Mouse (Mus musculus) hindbrain, embryonic 11.5 days (tissue): ENCODE measurements around the gene Cldn4. TPM values are rescaled to one million over a fixed set of nuclear protein-coding genes. Genes with fewer than 3 reads are reported as not detected.
"Not testable (repeated sequence)": the region's sequence is repeated elsewhere in the genome, so short reads cannot be mapped to it uniquely, and the experiment has no call there.

Experiments used
- ATAC-seq: fragments of 200-750 bp; cut with Nextera tagmentation; 2 replicates; pipeline ENCODE4 v1.8.0; 2017; ENCODE audit warnings: mild to moderate bottlenecking, moderate TSS enrichment, moderate library complexity; ENCODE audit not compliant: low FRiP score
- DNase-seq: peaks from one replicate; pipeline ENCODE4 v3.0.0-alpha.2; 2015; ENCODE audit warnings: low spot score
- H3K27ac ChIP-seq: fragments of 300-500 bp; sonication (generic); 2 replicates; pipeline ENCODE4 v1.5.1; 2014; ENCODE audit warnings: mild to moderate bottlenecking, low read depth, low read length
- H3K27me3 ChIP-seq: fragments of 300-500 bp; sonication (generic); 2 replicates; pipeline ENCODE4 v1.6.1; 2014; ENCODE audit warnings: mild to moderate bottlenecking, low read length, moderate library complexity, mixed read lengths; ENCODE audit not compliant: control insufficient read depth, insufficient read depth
- H3K36me3 ChIP-seq: fragments of 300-500 bp; sonication (generic); 2 replicates; pipeline ENCODE4 v1.6.1; 2014; ENCODE audit warnings: mild to moderate bottlenecking, low read length, moderate library complexity, mixed read lengths; ENCODE audit not compliant: control insufficient read depth, insufficient read depth
- H3K4me1 ChIP-seq: fragments of 300-500 bp; sonication (generic); replicated peaks from 2 replicates; pipeline ENCODE4 v1.6.1; 2014; ENCODE audit warnings: low read length, mixed read lengths; ENCODE audit not compliant: control insufficient read depth, insufficient read depth
- H3K4me2 ChIP-seq: fragments of 300-500 bp; sonication (generic); replicated peaks from 2 replicates; pipeline ENCODE4 v1.6.1; 2014; ENCODE audit warnings: mild to moderate bottlenecking, low read depth, low read length
- H3K4me3 ChIP-seq: fragments of 300-500 bp; sonication (generic); 2 replicates; pipeline ENCODE4 v1.5.1; 2014; ENCODE audit warnings: low read depth, low read length
- H3K9ac ChIP-seq: fragments of 300-500 bp; sonication (generic); 2 replicates; pipeline ENCODE4 v1.6.1; 2014; ENCODE audit warnings: low read depth, low read length
- H3K9me3 ChIP-seq: fragments of 300-500 bp; sonication (generic); 2 replicates; pipeline ENCODE4 v1.6.1; 2016; ENCODE audit warnings: low read length; ENCODE audit not compliant: control insufficient read depth
- WGBS: fragments of 180-500 bp; shearing (Covaris S2); extraction: QIAGEN DNeasy Blood & Tissue Kit; methylation state at CpG from one replicate; pipeline ENCODE4 v1.1.7; 2014; 5-methylcytosine and 5-hydroxymethylcytosine counted together
- polyA plus RNA-seq: library from polyadenylated mRNA; unstranded; fragments of >200 nt; fragmentation: Nextera tagmentation; extraction: Ambion mirVana; gene quantifications from 2 replicates; pipeline ENCODE4 v1.2.1, GENCODE M21; 2014

Gene Cldn4
- polyA plus RNA-seq, 1 experiment from 2014 or later = 10.2 TPM

DNA sequence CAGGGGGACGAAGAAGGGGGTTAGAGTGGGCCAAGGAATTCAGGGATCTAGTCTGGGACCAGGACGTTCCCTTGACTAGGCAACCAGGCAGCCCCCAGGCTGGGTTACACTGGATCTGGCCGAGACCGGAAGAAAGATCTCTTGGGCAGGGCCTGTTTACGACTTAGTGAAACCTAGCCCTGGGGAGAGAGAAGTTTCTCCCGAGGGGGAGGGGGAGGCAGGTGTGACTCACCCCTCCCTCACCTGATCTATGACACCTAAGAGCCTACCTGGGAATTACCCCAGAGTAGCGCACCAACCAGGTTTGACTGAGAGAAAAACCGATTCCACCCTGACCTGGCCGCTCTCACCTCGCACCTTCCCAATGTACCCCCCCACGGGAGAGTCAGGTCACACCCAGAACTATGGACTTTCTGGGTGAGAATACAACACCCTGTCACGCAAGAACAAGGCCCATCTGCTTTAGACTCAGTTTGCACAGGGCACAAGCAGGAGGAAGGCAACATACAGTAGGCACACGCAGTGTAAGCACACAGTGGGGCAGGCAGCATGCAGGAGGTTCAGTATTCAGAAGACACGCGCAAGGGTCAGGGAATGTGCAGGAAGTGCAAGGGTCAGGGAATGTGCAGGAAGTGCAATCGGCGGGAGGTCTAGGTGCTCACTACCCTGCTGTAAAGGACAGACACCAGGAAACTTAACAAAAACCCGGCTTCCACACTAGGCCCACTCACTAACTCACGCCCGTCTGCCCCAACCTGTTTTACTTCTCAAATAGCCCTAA, 20.6 kb upstream of the Cldn4 start:
- Histone ChIP-seq H3K4me3 (no peak overlapping the region), H3K36me3 (no peaks in the 10 kb centered on the region), H3K4me1 (peaks cover 2% of the 10 kb centered on the region; the same call in 1 of the 2 replicates), H3K27me3 (no peaks in the 10 kb centered on the region), H3K9me3 (no peaks in the 10 kb centered on the region), H3K4me2 (no peak overlapping the region), H3K9ac (no peak overlapping the region), H3K27ac (no peak overlapping the region)
- no peak for DNase-seq
- 69% methylated on average over 20 of the region's 20 CpGs for WGBS
- no peak for ATAC-seq

DNA sequence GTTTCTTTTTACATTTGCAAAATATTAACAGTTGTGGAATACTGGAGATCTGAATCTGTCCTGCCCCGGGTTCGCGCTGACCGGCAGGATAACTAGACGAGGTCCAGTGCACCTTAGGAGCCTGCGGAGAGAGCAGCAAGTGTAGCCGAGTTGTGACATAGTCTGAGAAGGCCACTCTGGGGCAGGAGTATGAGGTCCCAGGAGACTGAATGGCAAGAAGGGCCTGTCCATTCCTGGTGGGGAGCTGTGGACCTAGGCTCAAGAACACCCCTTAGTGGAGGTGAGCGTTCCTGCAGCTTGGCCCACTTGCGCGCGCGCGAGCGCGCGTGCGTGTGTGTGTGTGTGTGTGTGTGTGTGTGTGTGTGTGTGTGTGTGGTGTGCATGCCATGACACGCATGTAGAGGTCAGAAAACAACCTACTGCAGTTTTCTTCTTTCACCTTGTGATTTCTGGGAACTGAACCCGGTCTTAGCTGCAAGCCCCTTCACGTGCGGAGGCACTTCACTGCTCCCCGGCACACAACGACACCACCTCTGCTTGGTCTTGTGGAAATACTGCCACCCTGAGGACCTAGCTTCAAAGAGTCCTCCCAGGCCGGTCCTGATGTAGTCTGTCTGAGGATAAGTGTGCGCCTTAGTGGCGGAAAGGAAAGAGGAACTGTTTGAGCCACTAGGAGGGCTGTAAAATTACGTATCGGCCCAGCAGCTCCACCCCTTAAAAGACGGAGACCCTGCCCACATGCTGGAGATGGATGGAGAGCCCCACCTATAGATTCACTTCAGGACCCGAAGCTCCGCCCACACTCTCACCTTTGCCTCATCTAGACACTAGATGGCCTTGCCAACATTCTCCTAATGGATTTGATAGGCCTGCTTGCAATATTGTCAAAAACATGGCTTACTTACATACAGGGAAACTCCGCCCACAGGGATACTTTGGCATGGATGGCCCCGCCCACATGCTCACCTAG, 19.4 kb upstream of the Cldn4 start:
- no peak for ATAC-seq
- WGBS = 8% methylated on average over 24 of the region's 33 CpGs
- peak; percentile 40 for DNase-seq
- Histone ChIP-seq H3K27me3 (no peaks in the 10 kb centered on the region), H3K36me3 (no peaks in the 10 kb centered on the region), H3K4me2 (peak overlapping the region; percentile 18; the same call in 1 of the 2 replicates), H3K4me3 (0 out of 2 replicates have a peak overlapping the region, but pooled peaks have one; percentile 3), H3K4me1 (peaks cover 2% of the 10 kb centered on the region; the same call in 1 of the 2 replicates), H3K27ac (no peak overlapping the region), H3K9me3 (no peaks in the 10 kb centered on the region), H3K9ac (no peak overlapping the region)

DNA sequence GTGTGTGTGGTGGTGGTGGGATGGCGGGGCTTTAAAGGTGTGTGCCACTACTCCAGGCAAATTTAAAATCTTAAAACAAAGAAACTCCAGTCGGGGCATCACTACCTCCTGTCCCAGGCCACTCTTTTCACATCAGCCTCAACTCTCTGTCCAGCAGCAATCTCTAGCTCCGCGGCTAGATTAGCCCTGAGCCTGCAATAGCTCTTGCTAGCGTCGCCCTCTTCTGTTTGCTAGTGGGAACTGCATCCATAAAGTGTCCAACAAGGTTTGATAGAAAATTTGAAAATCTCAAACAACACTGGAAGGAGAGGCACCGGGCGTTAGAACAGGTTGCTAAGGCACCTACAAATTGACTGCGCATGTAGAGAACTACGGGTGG, 18.7 kb upstream of the Cldn4 start:
- Histone ChIP-seq H3K4me2 (no peak overlapping the region), H3K9me3 (no peaks in the 10 kb centered on the region), H3K4me1 (peaks cover 2% of the 10 kb centered on the region; the same call in 1 of the 2 replicates), H3K36me3 (no peaks in the 10 kb centered on the region), H3K27ac (no peak overlapping the region), H3K4me3 (no peak overlapping the region), H3K9ac (no peak overlapping the region), H3K27me3 (no peaks in the 10 kb centered on the region)
- ATAC-seq (no peak), DNase-seq (peak; percentile 83)
- 9% methylated on average over 10 of the region's 10 CpGs for WGBS

DNA sequence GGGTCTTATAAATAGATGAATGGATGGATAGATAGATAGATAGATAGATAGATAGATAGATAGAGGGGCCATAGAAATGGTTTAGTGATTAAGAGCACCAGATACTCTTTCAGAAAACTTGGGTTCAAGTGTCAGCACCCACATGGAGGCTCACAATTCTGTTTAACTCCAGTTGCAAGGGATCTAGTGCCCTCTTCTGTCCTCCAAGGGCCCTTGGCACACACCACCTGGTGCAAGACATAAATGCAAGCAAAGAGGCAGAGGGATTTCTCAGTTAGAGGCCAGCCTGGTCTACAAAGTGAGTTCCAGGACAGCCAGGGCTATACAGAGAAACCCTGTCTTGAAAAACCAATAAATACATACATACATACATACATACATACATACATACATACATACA, 17.9 kb upstream of the Cldn4 start:
- H3K27me3 ChIP-seq, H3K9ac ChIP-seq, DNase-seq, H3K4me1 ChIP-seq, ATAC-seq, H3K9me3 ChIP-seq, H3K4me3 ChIP-seq, H3K36me3 ChIP-seq, H3K4me2 ChIP-seq, H3K27ac ChIP-seq: not testable (repeated sequence)

DNA sequence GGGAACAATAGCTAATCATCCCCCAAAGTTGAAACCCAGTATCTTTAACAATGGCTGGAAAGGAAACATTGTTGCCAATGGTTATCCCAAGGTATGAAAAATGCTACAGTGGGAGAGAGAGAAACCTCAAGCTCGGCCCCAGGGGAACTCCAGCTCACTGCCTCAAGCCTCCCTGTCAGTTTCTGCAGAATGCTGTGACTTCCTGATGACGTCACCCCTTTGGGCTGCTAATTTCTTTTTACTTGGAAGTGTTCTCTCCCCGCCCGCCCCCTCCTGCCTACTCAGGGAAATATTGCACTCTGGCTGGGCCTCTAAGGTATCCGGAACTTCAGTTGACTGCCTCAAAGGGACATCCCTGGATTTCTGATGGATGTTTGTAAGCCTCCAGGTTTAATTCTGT, 16.8 kb upstream of the Cldn4 start:
- no peak overlapping the region for H3K4me3 ChIP-seq
- peaks cover 2% of the 10 kb centered on the region; the same call in 1 of the 2 replicates for H3K4me1 ChIP-seq
- no peak overlapping the region for H3K9ac ChIP-seq
- WGBS = 45% methylated on average over 5 of the region's 5 CpGs
- H3K27me3 ChIP-seq = no peaks in the 10 kb centered on the region
- H3K9me3 ChIP-seq = no peaks in the 10 kb centered on the region
- H3K27ac ChIP-seq = no peak overlapping the region
- no peak for DNase-seq
- H3K4me2 ChIP-seq = no peak overlapping the region
- no peak for ATAC-seq
- no peaks in the 10 kb centered on the region for H3K36me3 ChIP-seq

DNA sequence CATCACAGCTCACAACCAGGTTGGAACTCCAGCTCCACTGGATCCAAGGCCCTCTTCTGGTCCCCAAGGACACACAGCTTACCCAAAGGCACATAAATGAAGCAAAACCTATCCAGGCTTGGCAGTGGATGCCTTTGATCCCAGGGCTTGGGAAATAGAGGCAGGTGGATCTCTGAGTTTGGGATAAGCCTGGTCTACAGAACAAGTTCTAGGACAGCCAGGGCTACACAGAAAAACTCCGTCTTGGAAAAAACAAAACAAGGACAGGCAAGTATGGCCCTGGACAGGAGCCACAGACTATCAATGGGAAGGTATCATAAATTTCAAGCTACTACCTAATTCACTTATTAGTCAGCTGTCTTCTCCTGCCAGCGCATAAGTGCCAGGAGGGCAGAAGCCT, 14.8 kb upstream of the Cldn4 start:
- DNase-seq (no peak), ATAC-seq (no peak)
- no peak overlapping the region for H3K4me2 ChIP-seq
- H3K27me3 ChIP-seq = no peaks in the 10 kb centered on the region
- peaks cover 2% of the 10 kb centered on the region; the same call in 1 of the 2 replicates for H3K4me1 ChIP-seq
- no peak overlapping the region for H3K27ac ChIP-seq
- H3K4me3 ChIP-seq = no peak overlapping the region
- WGBS = 90% methylated on average over 2 of the region's 2 CpGs
- H3K36me3 ChIP-seq = no peaks in the 10 kb centered on the region
- no peak overlapping the region for H3K9ac ChIP-seq
- H3K9me3 ChIP-seq = no peaks in the 10 kb centered on the region

DNA sequence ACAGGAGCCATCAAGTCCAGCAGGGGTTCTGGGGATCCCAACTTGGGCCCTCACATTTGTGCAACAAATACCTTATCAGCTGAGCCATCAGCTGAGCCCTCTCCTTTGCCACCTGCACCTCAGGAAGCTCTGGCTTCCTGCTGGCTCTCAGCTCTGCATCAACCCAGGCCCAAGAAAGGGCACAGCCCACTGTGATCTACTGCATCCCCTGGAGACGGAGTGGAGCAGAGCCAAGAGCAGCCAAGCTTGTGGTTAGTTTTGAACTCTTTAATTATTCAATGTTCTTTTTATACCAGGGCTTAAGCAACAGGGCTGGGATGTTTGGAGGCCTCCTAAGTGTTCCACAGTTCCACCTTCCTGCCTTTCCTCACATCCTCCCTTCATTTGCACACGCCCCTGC, 13.7 kb upstream of the Cldn4 start:
- no peaks in the 10 kb centered on the region for H3K36me3 ChIP-seq
- no peaks in the 10 kb centered on the region for H3K9me3 ChIP-seq
- H3K27ac ChIP-seq = no peak overlapping the region
- DNase-seq (no peak), ATAC-seq (no peak)
- no peaks in the 10 kb centered on the region for H3K27me3 ChIP-seq
- 87% methylated on average over 2 of the region's 2 CpGs for WGBS
- no peak overlapping the region for H3K4me3 ChIP-seq
- H3K4me2 ChIP-seq = no peak overlapping the region
- no peaks in the 10 kb centered on the region for H3K4me1 ChIP-seq
- no peak overlapping the region for H3K9ac ChIP-seq

DNA sequence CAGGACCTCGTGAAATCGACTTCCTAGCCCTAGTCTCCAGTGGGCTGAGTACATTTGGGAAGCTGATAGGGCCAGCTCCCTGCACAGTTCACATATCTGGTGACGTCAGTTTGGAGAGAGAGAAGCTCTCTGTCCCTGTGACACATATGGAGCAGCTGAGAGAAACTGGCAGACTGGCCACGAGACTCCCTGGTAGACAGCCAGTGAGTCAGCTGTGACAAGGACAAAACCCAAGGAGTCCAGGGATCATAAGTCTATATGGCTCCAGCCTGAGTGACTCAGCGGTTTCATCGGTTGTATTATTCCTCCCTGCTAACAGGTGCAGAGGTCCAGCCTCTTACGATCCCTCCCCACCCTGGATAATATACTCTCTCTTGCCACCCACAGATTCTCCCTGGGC, 12.4 kb upstream of the Cldn4 start:
- no peaks in the 10 kb centered on the region for H3K4me1 ChIP-seq
- H3K4me2 ChIP-seq = no peak overlapping the region
- no peaks in the 10 kb centered on the region for H3K9me3 ChIP-seq
- H3K36me3 ChIP-seq = no peaks in the 10 kb centered on the region
- ATAC-seq (no peak), DNase-seq (no peak)
- WGBS = 83% methylated on average over 7 of the region's 7 CpGs
- H3K9ac ChIP-seq = no peak overlapping the region
- no peak overlapping the region for H3K27ac ChIP-seq
- no peaks in the 10 kb centered on the region for H3K27me3 ChIP-seq
- H3K4me3 ChIP-seq = no peak overlapping the region
